Mouse (Mus musculus): ENCODE measurements around the gene Utp3.

DNA sequence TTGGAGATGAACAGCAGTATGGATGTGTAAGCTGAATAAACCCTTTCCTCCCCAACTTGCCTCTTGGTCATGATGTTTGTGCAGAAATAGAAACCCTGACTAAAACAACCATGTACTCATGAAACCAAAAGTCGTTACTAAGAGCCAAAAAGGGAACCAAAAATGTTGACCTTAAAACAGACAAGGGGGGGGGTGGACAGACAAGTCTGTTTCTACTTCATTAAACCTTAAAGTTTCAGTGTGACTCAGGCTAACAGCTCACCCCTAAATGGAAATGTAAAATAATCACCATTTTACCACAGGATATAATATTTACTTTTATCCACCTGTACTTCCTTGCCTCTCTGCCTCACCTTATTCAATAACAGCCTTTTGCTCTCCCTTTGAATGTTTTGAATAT, 45.7 kb upstream of the Utp3 start:
- TF ChIP-seq SIN3A (IDR thresholded peaks at IDR 0.05; ENCODE audit: low read length) = 0 out of 2 replicates have a peak, but pooled peaks have one; percentile 50
- no peak for TF ChIP-seq CTCF (conservative IDR thresholded peaks at IDR 0.05 in 1 of 2, IDR thresholded peaks at IDR 0.05 in 1 of 2; ENCODE audit: low read depth in 2 of 2, low read length in 2 of 2)
- TF ChIP-seq ZMIZ1 (IDR thresholded peaks at IDR 0.05; ENCODE audit: low read depth, low read length) = no peak
- no peak for TF ChIP-seq POLR2A (IDR thresholded peaks at IDR 0.05; ENCODE audit: low read depth, low read length)
